Mouse (Mus musculus) erythroid progenitor cell, adult 5-6 weeks (primary cell): Measurements from ENCODE around the gene Rhno1. TPM values are rescaled to one million over a fixed set of nuclear protein-coding genes. Genes with fewer than 3 reads are reported as not detected.

ENCODE experiments used
- total RNA-seq, 2 experiments: library from RNA; stranded (forward) in 1 of 2; stranded (reverse) in 1 of 2; fragments of 150-400 nt in 1 of 2; fragments of 186-747, 209-891 nt in 1 of 2; gene quantifications; 2 replicates each; pipeline versions ENCODE4 v1.2.3 to v1.2.4; 2015 to 2017; ENCODE audit warnings: low replicate concordance in 2 of 2

The Rhno1 gene
- total RNA-seq, 2 experiments from 2014 or later = 147 to 176 TPM

Other genes starting within 250 kb of the Rhno1 start
- gene Tspan9, start 219.3 kb downstream of the Rhno1 start, total RNA-seq (2015; ENCODE audit: low replicate concordance) = not detected in 2 replicates
- gene Tspan9, start 219.3 kb downstream of the Rhno1 start, total RNA-seq (2017; ENCODE audit: low replicate concordance) = 0.39 TPM in 1 of 2 replicates, not detected in the other
- not detected in 2 replicates for gene Tead4, start 62.1 kb downstream of the Rhno1 start, total RNA-seq (2015; ENCODE audit: low replicate concordance)
- not detected in 2 replicates for gene Tead4, start 62.1 kb downstream of the Rhno1 start, total RNA-seq (2017; ENCODE audit: low replicate concordance)
- gene Tulp3, start 7.1 kb downstream of the Rhno1 start, total RNA-seq (2015; ENCODE audit: low replicate concordance) = 0.84 and 2.9 TPM in 2 replicates
- 2.3 and 3.0 TPM in 2 replicates for gene Tulp3, start 7.1 kb downstream of the Rhno1 start, total RNA-seq (2017; ENCODE audit: low replicate concordance)
- gene Foxm1, start 56 bp upstream of the Rhno1 start, total RNA-seq (2015; ENCODE audit: low replicate concordance) = 131 and 194 TPM in 2 replicates
- 90.5 and 96.5 TPM in 2 replicates for gene Foxm1, start 56 bp upstream of the Rhno1 start, total RNA-seq (2017; ENCODE audit: low replicate concordance)
- not detected in 2 replicates for gene Tex52, start 12.5 kb upstream of the Rhno1 start, total RNA-seq (2015; ENCODE audit: low replicate concordance)
- 1.9 and 6.4 TPM in 2 replicates for gene Tex52, start 12.5 kb upstream of the Rhno1 start, total RNA-seq (2017; ENCODE audit: low replicate concordance)
- not detected in 2 replicates for gene Gm44596, start 12.6 kb upstream of the Rhno1 start, total RNA-seq (2015; ENCODE audit: low replicate concordance)
- gene Gm44596, start 12.6 kb upstream of the Rhno1 start, total RNA-seq (2017; ENCODE audit: low replicate concordance) = not detected in 2 replicates
- not detected in 2 replicates for gene Nrip2, start 36.4 kb upstream of the Rhno1 start, total RNA-seq (2015; ENCODE audit: low replicate concordance)
- gene Nrip2, start 36.4 kb upstream of the Rhno1 start, total RNA-seq (2017; ENCODE audit: low replicate concordance) = not detected in 2 replicates
- 3.6 and 37.3 TPM in 2 replicates for gene Itfg2, start 62.0 kb upstream of the Rhno1 start, total RNA-seq (2015; ENCODE audit: low replicate concordance)
- 5.9 and 19.5 TPM in 2 replicates for gene Itfg2, start 62.0 kb upstream of the Rhno1 start, total RNA-seq (2017; ENCODE audit: low replicate concordance)
- 18.0 and 23.5 TPM in 2 replicates for gene Fkbp4, start 75.8 kb upstream of the Rhno1 start, total RNA-seq (2015; ENCODE audit: low replicate concordance)
- 40.8 and 44.4 TPM in 2 replicates for gene Fkbp4, start 75.8 kb upstream of the Rhno1 start, total RNA-seq (2017; ENCODE audit: low replicate concordance)
- not detected in 2 replicates for gene Pzp, start 163.8 kb upstream of the Rhno1 start, total RNA-seq (2015; ENCODE audit: low replicate concordance)
- gene Pzp, start 163.8 kb upstream of the Rhno1 start, total RNA-seq (2017; ENCODE audit: low replicate concordance) = not detected in 2 replicates
- gene A2ml1, start 218.7 kb upstream of the Rhno1 start, total RNA-seq (2015; ENCODE audit: low replicate concordance) = not detected in 2 replicates
- not detected in 2 replicates for gene A2ml1, start 218.7 kb upstream of the Rhno1 start, total RNA-seq (2017; ENCODE audit: low replicate concordance)